Mouse (Mus musculus): ENCODE data around the gene Prkca. TPM values are rescaled to one million over a fixed set of nuclear protein-coding genes. Genes with fewer than 3 reads are reported as not detected.

Prkca gene
- polyA plus RNA-seq, 1 experiment from 2014 or later = 8.5 TPM

DNA sequence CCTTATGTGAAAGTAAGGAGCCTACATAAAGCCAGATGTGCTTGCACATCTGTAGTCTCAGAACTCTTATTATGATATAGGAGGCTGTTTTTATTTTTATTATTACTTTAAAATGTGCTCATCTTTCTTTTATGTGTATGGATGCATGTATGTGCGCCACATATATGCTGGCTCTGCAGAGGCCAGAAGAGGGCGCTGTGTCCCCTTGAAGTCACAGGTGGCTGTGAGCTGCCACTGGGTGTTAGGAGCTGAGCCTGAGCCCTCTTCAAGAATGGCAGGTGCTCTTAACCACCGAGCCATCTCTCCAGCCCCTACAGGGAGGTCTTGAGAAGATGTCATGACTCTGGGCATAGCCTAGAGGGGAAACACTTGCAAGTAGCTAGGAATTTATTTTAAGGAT lies 452.4 kb downstream of the Prkca start:
- H3K27ac ChIP-seq = no peak overlapping the region
- H3K9me3 ChIP-seq = no peaks in the 10 kb centered on the region
- 83% methylated on average over 3 of the region's 3 CpGs for WGBS
- H3K9ac ChIP-seq = no peak overlapping the region
- H3K27me3 ChIP-seq (replicated peaks) = no peaks in the 10 kb centered on the region
- H3K36me3 ChIP-seq = no peaks in the 10 kb centered on the region
- ATAC-seq (ENCODE audit: low FRiP score, low read depth) = no peak
- H3K4me2 ChIP-seq (replicated peaks) = no peak overlapping the region
- peaks cover 6% of the 10 kb centered on the region; the same call in 1 of the 2 replicates for H3K4me1 ChIP-seq
- no peak overlapping the region for H3K4me3 ChIP-seq

DNA sequence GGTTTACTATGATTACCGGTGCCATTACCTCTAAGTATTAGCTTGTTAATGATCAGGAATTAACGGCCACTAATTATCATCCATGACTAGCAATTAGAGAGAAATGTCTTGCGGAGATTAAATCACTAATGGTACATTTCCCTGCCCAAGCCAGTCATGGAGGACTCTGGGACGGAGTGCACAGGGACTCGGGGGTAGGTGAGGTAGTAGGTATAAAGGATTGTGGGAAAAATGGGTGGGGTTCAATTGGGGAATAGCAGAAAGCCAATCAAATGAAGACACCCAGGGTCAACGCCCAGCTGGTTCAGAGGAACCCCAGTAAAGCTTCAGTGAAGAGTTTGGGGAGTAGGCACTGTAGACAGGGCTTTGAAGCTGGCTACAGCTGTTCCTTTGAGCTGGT lies 456.4 kb downstream of the Prkca start:
- H3K9ac ChIP-seq = no peak overlapping the region
- ATAC-seq (ENCODE audit: low FRiP score, low read depth) = no peak
- H3K4me1 ChIP-seq = no peaks in the 10 kb centered on the region
- no peak overlapping the region for H3K4me2 ChIP-seq (replicated peaks)
- H3K4me3 ChIP-seq = no peak overlapping the region
- no peak overlapping the region for H3K27ac ChIP-seq
- no peaks in the 10 kb centered on the region for H3K9me3 ChIP-seq
- 82% methylated on average over 6 of the region's 6 CpGs for WGBS
- no peaks in the 10 kb centered on the region for H3K27me3 ChIP-seq (replicated peaks)
- H3K36me3 ChIP-seq = no peaks in the 10 kb centered on the region

Small RNA genes within 50 kb of the gene (microRNA-seq; reads per million reads assigned to microRNA genes)
- gene Mir7223 = not detected

Other genes with a start within 250 kb of the Prkca start
- 0.51 TPM in 1 of 2 replicates, not detected in the other for gene Apoh, start 574 bp downstream of the Prkca start, polyA plus RNA-seq (2016; fragmentation: Nextera tagmentation; extraction: Ambion mirVana)
- 9.8 and 10.7 TPM in 2 replicates for gene Cep112, start 81.3 kb upstream of the Prkca start, polyA plus RNA-seq (2016; fragmentation: Nextera tagmentation; extraction: Ambion mirVana)

All from neural tube, embryonic 12.5 days (tissue).